Mouse (Mus musculus) c-Kit-positive CD71-positive TER-119-negative erythroid progenitor cells, embryonic 14.5 days (primary cell): ENCODE data around the gene Polr3h.

Source experiments
- DNase-seq: peaks from one replicate; pipeline ENCODE4 v3.0.0-alpha.2; 2013; ENCODE audit warnings: low read depth

The Polr3h gene

DNA sequence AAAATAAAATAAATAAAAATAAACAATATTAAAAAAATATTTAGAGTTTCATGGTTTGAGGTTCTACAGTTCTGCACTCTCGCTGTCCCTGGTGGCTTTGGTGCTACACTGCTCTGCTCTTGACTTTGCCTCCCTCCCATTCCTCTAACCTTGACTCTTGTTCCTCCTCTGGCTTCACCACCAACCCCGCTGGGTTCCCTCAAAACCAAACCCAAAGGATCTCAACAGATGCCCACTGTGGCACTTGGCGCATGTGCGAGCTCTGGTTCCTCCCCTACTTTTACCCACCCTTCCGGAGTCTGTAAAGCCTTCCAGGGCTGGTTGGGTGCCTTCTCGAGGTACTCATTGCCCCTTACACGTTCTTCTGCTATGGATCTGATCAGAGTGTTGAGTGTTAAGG, 83.8 kb downstream of the Polr3h start:
- no peak for DNase-seq

DNA sequence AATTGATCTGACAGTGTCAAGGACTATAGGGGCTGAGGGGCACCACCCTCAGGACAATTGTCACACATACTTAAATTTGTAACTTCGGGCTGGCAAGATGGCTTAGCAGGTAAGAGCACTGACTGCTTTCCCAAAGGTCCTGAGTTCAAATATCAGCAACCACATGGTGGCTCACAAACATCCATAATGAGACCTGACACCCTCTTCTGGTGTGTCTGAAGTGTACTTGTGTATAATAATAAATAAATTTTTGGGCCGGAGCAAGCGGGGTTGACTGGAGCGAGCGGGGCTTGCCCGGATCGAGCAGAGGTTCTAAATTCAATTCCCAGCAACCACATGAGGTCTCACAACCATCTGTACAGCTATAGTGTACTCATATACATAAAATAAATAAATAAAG, 85.7 kb downstream of the Polr3h start:
- DNase-seq: no peak

DNA sequence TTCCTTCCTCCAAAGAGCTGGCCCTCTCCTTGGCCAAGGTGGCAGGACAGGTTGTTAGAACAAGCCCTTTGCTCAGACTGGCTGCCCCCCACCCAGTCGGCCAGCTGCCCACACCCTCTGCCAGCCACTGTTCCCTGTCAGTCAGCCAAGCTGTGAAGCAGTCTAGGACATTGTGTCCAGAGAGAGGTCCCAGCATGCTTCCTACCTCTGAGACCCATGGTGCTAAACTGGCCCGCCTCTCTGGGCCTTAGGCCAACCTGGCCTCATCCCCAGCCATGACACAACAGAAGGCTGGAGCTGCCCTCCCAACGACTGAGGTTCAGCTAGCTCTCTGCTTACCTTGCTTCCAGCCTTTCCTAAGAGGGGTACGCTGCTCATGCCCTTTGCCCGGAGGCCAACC, 86.4 kb downstream of the Polr3h start:
- DNase-seq: no peak

DNA sequence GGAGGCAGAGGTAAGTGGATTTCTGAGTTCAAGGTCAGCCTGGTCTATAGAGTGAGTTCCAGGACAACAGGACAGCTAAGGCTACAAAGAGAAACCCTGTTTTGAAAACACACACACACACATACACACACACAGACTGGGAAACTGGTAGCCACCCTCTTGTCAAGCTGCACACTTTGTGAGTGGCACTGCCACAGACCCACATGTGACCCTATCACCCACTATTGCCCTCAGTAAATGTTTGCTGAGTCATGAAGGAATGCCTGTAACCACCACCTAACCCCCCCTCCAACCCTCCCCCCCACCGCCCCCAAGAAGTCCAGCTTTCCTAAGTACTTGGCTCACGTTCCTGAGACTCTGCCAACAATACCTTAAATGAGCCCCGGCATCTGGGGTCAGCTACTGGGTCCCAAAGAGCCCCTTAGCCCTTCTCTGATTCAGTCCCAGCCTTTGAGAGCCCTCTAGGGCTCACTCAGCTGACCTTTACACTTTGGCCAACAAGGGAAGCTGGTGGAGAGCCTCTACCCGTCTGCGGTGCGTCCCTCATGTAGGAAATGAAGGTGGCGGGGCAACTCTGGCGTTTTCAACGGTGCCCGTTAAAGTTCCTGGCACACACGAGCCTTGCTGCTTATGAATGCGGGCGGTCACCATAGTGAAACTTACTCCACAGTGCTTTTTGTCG, 87.3 kb downstream of the Polr3h start:
- DNase-seq: no peak
